Mouse (Mus musculus) layer of hippocampus, adult 8-10 months (tissue): ENCODE data around the gene Naga. TPM values are rescaled to one million over a fixed set of nuclear protein-coding genes. Genes with fewer than 3 reads are reported as not detected.

Source experiments
- DNase-seq, 2 experiments: peaks; one replicate each; pipeline ENCODE4 v3.0.0; 2022; ENCODE audit warnings: low spot score in 2 of 2
- total RNA-seq, 4 experiments: library from RNA; stranded (reverse); gene quantifications; 2 replicates each; pipeline ENCODE4 v1.2.4; 2022

Gene Naga
- total RNA-seq, 4 experiments from 2014 or later, result 33.0 to 56.7 (median 43.1) TPM

GRCm38 (mm10) chr15:82354126-82354945, 15.6 kb upstream of the Naga start, which contains the start of gene Ndufa6:
Ndufa6 (minus strand) TSS chr15:82354322.
- DNase-seq, result peak; percentile 96 to 97

GRCm38 (mm10) chr15:82353745-82354113, 15.0 kb upstream of the Naga start:
- DNase-seq, result no peak

- DNase-seq, result no peak
These were observed 14.5 kb upstream of the Naga start for GRCm38 (mm10) chr15:82353078-82353744.

GRCm38 (mm10) chr15:82351480-82351879, 12.8 kb upstream of the Naga start:
- DNase-seq, result no peak

- DNase-seq, result no peak
These were observed 11.6 kb upstream of the Naga start for GRCm38 (mm10) chr15:82350349-82350748.

- no peak for DNase-seq
These were observed 10.2 kb upstream of the Naga start for GRCm38 (mm10) chr15:82348999-82349341.

GRCm38 (mm10) chr15:82348258-82348998, 9.7 kb upstream of the Naga start:
- DNase-seq, result no peak

- DNase-seq, result no peak
These were observed 9.1 kb upstream of the Naga start for GRCm38 (mm10) chr15:82347852-82348251.

GRCm38 (mm10) chr15:82347303-82347676, 8.6 kb upstream of the Naga start:
- no peak for DNase-seq

GRCm38 (mm10) chr15:82346580-82347302, 8.0 kb upstream of the Naga start:
- DNase-seq, result no peak

GRCm38 (mm10) chr15:82345820-82346470, 7.2 kb upstream of the Naga start:
- peak; percentile 97 to 99 for DNase-seq

GRCm38 (mm10) chr15:82344971-82345370, 6.2 kb upstream of the Naga start:
- DNase-seq, result no peak

GRCm38 (mm10) chr15:82343368-82344287, 4.9 kb upstream of the Naga start:
- no peak for DNase-seq

GRCm38 (mm10) chr15:82342543-82342935, 3.8 kb upstream of the Naga start:
- no peak for DNase-seq

GRCm38 (mm10) chr15:82341675-82342542, 3.2 kb upstream of the Naga start:
- DNase-seq, result no peak

- DNase-seq, result no peak
These were observed 2.3 kb upstream of the Naga start for GRCm38 (mm10) chr15:82341036-82341501.

- DNase-seq, result no peak
These were observed 1.8 kb upstream of the Naga start for GRCm38 (mm10) chr15:82340414-82341035.

- no peak for DNase-seq
These were observed 1.0 kb upstream of the Naga start for GRCm38 (mm10) chr15:82339634-82340254.
